Mouse (Mus musculus) liver, embryonic 13.5 days (tissue): Measurements from ENCODE around the gene Lca5. TPM values are rescaled to one million over a fixed set of nuclear protein-coding genes. Genes with fewer than 3 reads are reported as not detected.

ENCODE experiments used
- ATAC-seq: fragments of 200-750 bp; cut with Nextera tagmentation; 2 replicates; pipeline ENCODE4 v1.8.0; 2017; ENCODE audit warnings: low read depth, mild to moderate bottlenecking, moderate number of reproducible peaks, moderate library complexity
- DNase-seq: peaks from one replicate; pipeline ENCODE4 v3.0.0; 2022
- H3K27ac ChIP-seq: fragments of 300-500 bp; sonication (generic); 2 replicates; pipeline ENCODE4 v1.5.1; 2015; ENCODE audit warnings: moderate library complexity, mild to moderate bottlenecking, inconsistent platforms
- H3K27me3 ChIP-seq: fragments of 300-500 bp; sonication (generic); 2 replicates; pipeline ENCODE4 v1.6.1; 2015; ENCODE audit warnings: mild to moderate bottlenecking, inconsistent platforms
- H3K36me3 ChIP-seq: fragments of 300-500 bp; sonication (generic); 2 replicates; pipeline ENCODE4 v1.6.1; 2015; ENCODE audit warnings: mild to moderate bottlenecking, inconsistent platforms
- H3K4me1 ChIP-seq: fragments of 300-500 bp; sonication (generic); replicated peaks from 2 replicates; pipeline ENCODE4 v1.6.1; 2015; ENCODE audit warnings: inconsistent platforms
- H3K4me2 ChIP-seq: fragments of 300-500 bp; sonication (generic); 2 replicates; pipeline ENCODE4 v1.6.1; 2015; ENCODE audit warnings: inconsistent platforms, mild to moderate bottlenecking, moderate library complexity
- H3K4me3 ChIP-seq: fragments of 300-500 bp; sonication (generic); replicated peaks from 2 replicates; pipeline ENCODE4 v1.5.1; 2015; ENCODE audit warnings: mild to moderate bottlenecking, inconsistent platforms
- H3K9ac ChIP-seq: fragments of 300-500 bp; sonication (generic); 2 replicates; pipeline ENCODE4 v1.6.1; 2015; ENCODE audit warnings: mild to moderate bottlenecking, inconsistent platforms
- H3K9me3 ChIP-seq: fragments of 300-500 bp; sonication (generic); replicated peaks from 2 replicates; pipeline ENCODE4 v1.6.1; 2016; ENCODE audit warnings: inconsistent platforms
- WGBS: fragments of 180-500 bp; shearing (Covaris S2); methylation state at CpG from one replicate; pipeline ENCODE4 v1.1.7; 2015; ENCODE audit not compliant: insufficient replicate concordance; 5-methylcytosine and 5-hydroxymethylcytosine counted together
- polyA plus RNA-seq: library from polyadenylated mRNA; unstranded; fragments of >200 nt; fragmentation: Nextera tagmentation; extraction: Ambion mirVana; gene quantifications from 2 replicates; pipeline ENCODE4 v1.2.1, GENCODE M21; 2015

Gene Lca5
- polyA plus RNA-seq, 1 experiment from 2014 or later = 1.2 TPM

DNA sequence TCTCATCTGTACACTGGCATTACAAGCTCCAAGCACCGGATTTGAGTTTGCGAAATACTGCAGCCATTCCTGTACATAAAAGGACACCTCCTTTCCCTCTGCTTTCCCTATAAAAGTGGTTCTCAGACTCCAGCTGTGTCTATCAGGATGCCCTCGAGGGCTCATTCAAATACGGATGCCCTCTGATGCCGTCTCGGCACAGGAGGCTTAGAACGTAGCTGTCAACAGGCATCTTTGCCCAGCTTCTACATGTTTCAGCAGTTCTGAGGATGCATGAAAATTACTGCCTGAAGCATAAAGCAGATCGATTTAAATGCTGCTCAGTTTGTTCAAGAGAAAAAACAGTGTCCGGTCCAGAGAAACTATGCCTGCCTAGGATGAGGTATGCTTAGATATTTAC is 51.4 kb downstream of the Lca5 start:
- Histone ChIP-seq H3K9me3 (no peaks in the 10 kb centered on the region), H3K9ac (no peak overlapping the region), H3K4me2 (no peak overlapping the region), H3K4me1 (no peaks in the 10 kb centered on the region), H3K27me3 (no peaks in the 10 kb centered on the region), H3K4me3 (no peak overlapping the region), H3K36me3 (no peaks in the 10 kb centered on the region), H3K27ac (no peak overlapping the region)
- DNase-seq = no peak
- no peak for ATAC-seq
- 72% methylated on average over 9 of the region's 9 CpGs for WGBS

- WGBS = 64% methylated on average over 5 of the region's 5 CpGs
- no peaks in the 10 kb centered on the region for H3K4me1 ChIP-seq
- H3K27me3 ChIP-seq = no peaks in the 10 kb centered on the region
Measured at GRCm38 (mm10) chr9:83386264-83386855, 54.6 kb downstream of the Lca5 start.

DNA sequence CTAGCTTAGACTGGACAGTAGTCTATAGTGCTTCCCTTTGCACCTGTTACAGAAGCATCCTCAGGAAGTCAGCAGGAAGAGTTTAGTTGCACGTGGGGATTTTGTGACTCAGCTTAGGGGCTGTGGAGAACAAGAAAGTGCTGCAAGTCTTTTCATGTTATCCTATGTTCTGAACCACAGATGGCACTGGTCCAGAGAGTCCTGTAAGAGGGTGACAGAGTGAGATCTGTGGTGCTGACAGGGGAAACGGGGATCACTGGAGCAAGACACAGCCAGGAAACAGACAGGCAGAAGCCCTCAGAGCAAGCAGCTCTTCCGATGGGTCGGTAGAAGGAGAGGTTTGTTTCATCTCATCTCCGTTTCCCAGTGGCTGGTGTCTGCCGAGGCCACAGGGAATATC is 55.6 kb downstream of the Lca5 start:
- Histone ChIP-seq H3K4me2 (no peak overlapping the region), H3K27me3 (no peaks in the 10 kb centered on the region), H3K4me1 (no peaks in the 10 kb centered on the region), H3K9ac (no peak overlapping the region), H3K4me3 (no peak overlapping the region), H3K27ac (no peak overlapping the region), H3K36me3 (no peaks in the 10 kb centered on the region), H3K9me3 (no peaks in the 10 kb centered on the region)
- ATAC-seq (no peak), DNase-seq (no peak)
- WGBS = 50% methylated on average over 6 of the region's 6 CpGs

More at GRCm38 (mm10) chr9:83386264-83386855, 54.6 kb downstream of the Lca5 start:
- Histone ChIP-seq H3K9me3 (no peaks in the 10 kb centered on the region), H3K4me2 (no peak overlapping the region), H3K4me3 (no peak overlapping the region), H3K36me3 (no peaks in the 10 kb centered on the region), H3K27ac (no peak overlapping the region), H3K9ac (no peak overlapping the region)
- ATAC-seq (no peak), DNase-seq (no peak)

DNA sequence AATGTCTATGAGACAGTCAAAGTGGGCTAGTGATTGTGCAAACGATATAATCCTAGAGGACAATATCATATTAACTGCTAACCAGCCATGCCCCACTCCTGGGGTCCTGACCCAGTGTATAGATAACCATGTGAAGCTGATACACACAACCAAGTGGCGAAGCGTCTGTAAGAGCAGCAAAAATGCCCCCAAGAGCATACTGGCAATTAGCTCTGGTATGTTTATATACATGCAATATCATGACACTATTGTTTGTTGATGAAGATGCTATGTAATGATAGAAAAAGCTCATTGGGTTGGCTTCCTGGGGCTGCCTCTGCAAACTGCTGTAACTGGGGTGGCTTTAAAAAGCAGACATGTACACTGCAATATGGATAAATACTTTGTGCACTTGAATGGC is 57.7 kb downstream of the Lca5 start:
- Histone ChIP-seq H3K27me3 (no peaks in the 10 kb centered on the region), H3K9me3 (no peaks in the 10 kb centered on the region), H3K4me1 (no peaks in the 10 kb centered on the region), H3K4me2 (no peak overlapping the region), H3K4me3 (no peak overlapping the region), H3K9ac (no peak overlapping the region), H3K27ac (no peak overlapping the region), H3K36me3 (no peaks in the 10 kb centered on the region)
- no peak for DNase-seq
- 56% methylated on average over 3 of the region's 3 CpGs for WGBS
- ATAC-seq = no peak

DNA sequence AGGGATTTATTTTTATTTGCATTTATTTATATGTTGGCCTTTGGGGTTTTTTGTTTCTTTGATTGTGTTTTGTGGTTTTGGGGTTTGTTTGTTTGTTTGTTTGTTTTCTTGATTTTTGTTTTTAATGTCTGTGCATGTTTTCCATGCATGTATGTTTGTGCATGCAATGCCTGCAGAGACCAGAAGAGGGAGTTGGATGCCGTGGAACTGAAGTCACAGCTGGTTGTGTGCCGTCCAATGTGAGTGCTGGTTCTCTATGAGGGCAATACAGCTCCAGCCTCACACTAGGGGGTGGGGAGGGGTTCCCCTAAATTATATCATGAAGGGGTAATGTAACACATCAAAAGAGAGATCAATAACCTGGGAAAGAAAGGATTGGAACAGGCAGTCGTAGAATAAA is 58.2 kb downstream of the Lca5 start:
- Histone ChIP-seq H3K4me3 (no peak overlapping the region), H3K4me1 (no peaks in the 10 kb centered on the region), H3K9ac (no peak overlapping the region), H3K36me3 (no peaks in the 10 kb centered on the region), H3K27me3 (no peaks in the 10 kb centered on the region), H3K27ac (no peak overlapping the region), H3K4me2 (no peak overlapping the region), H3K9me3 (no peaks in the 10 kb centered on the region)
- WGBS = 25% methylated on average over 3 of the region's 3 CpGs
- ATAC-seq (no peak), DNase-seq (no peak)

- ATAC-seq (no peak), DNase-seq (no peak)
- no peak overlapping the region for H3K27ac ChIP-seq
- H3K4me2 ChIP-seq = no peak overlapping the region
- H3K27me3 ChIP-seq = no peaks in the 10 kb centered on the region
- H3K36me3 ChIP-seq = no peaks in the 10 kb centered on the region
- H3K9ac ChIP-seq = no peak overlapping the region
- H3K4me1 ChIP-seq = no peaks in the 10 kb centered on the region
- no peak overlapping the region for H3K4me3 ChIP-seq
- no peaks in the 10 kb centered on the region for H3K9me3 ChIP-seq
Measured at GRCm38 (mm10) chr9:83381317-83381716, 59.6 kb downstream of the Lca5 start.

GRCm38 (mm10) chr9:83379661-83380060 is 61.3 kb downstream of the Lca5 start:
- Histone ChIP-seq H3K4me3 (no peak overlapping the region), H3K4me2 (no peak overlapping the region), H3K36me3 (no peaks in the 10 kb centered on the region), H3K27me3 (no peaks in the 10 kb centered on the region), H3K9me3 (no peaks in the 10 kb centered on the region), H3K4me1 (0 out of 2 replicates have a peak, but pooled peaks cover 3% of the 10 kb centered on the region), H3K27ac (no peak overlapping the region), H3K9ac (no peak overlapping the region)
- WGBS = 81% methylated on average over 10 of the region's 10 CpGs
- no peak for DNase-seq
- ATAC-seq = no peak

GRCm38 (mm10) chr9:83377132-83377531 is 63.8 kb downstream of the Lca5 start:
- no peak overlapping the region for H3K27ac ChIP-seq
- H3K4me2 ChIP-seq = no peak overlapping the region
- H3K36me3 ChIP-seq = no peaks in the 10 kb centered on the region
- no peaks in the 10 kb centered on the region for H3K27me3 ChIP-seq
- 0 out of 2 replicates have a peak, but pooled peaks cover 3% of the 10 kb centered on the region for H3K4me1 ChIP-seq
- DNase-seq (no peak), ATAC-seq (no peak)
- WGBS = 52% methylated on average over 2 of the region's 2 CpGs
- no peak overlapping the region for H3K9ac ChIP-seq
- H3K4me3 ChIP-seq = no peak overlapping the region
- no peaks in the 10 kb centered on the region for H3K9me3 ChIP-seq

DNA sequence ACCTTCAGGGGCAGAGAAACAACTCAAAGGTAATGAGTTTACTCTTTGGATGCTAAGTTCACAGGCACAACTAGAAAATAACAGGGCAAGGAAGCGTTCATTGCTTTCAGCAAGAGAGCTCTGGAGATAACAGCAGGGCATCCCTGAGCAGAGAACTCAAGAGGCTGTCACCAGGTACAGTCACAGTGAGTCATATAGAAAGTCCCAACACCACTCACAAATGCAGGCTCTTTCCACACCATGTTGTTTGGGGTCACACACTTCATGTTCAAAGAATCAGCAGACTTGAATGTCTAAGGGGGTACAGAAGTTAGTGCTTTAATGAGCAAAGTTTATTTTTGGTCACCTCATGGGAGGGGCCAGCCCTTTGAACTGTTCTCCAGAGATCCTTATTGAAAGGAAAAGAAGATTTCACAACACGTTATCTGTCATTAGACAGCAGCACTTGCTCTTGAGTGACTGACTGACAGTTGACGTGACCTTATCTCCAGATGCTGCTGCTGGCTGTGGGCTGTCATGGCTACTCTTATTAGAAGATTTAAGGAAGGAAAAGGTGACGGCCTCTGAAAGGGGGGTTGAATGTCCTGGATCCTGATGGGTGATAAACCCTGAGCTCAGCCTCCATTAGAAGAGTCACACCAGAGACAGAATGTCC is 65.3 kb downstream of the Lca5 start:
- Histone ChIP-seq H3K27ac (no peak overlapping the region), H3K9me3 (no peaks in the 10 kb centered on the region), H3K4me1 (0 out of 2 replicates have a peak, but pooled peaks cover 3% of the 10 kb centered on the region), H3K27me3 (no peaks in the 10 kb centered on the region), H3K9ac (no peak overlapping the region), H3K4me3 (no peak overlapping the region), H3K4me2 (no peak overlapping the region), H3K36me3 (no peaks in the 10 kb centered on the region)
- peak; percentile 50; the same call in 1 of the 2 replicates for ATAC-seq
- DNase-seq = no peak
- 9% methylated on average over 4 of the region's 4 CpGs for WGBS

GRCm38 (mm10) chr9:83370907-83371306 is 70.0 kb downstream of the Lca5 start:
- Histone ChIP-seq H3K4me2 (no peak overlapping the region), H3K27me3 (no peaks in the 10 kb centered on the region), H3K4me3 (no peak overlapping the region), H3K36me3 (no peaks in the 10 kb centered on the region), H3K9me3 (no peaks in the 10 kb centered on the region), H3K9ac (no peak overlapping the region), H3K4me1 (0 out of 2 replicates have a peak, but pooled peaks cover 3% of the 10 kb centered on the region), H3K27ac (no peak overlapping the region)
- WGBS = 20% methylated on average over 1 of the region's 1 CpGs
- no peak for DNase-seq
- no peak for ATAC-seq

- no peaks in the 10 kb centered on the region for H3K9me3 ChIP-seq
- no peak overlapping the region for H3K4me3 ChIP-seq
- H3K27me3 ChIP-seq = no peaks in the 10 kb centered on the region
- H3K27ac ChIP-seq = no peak overlapping the region
- DNase-seq (no peak), ATAC-seq (no peak)
- WGBS = 72% methylated on average over 1 of the region's 1 CpGs
- H3K9ac ChIP-seq = no peak overlapping the region
- no peak overlapping the region for H3K4me2 ChIP-seq
- H3K4me1 ChIP-seq = no peaks in the 10 kb centered on the region
- H3K36me3 ChIP-seq = no peaks in the 10 kb centered on the region
Measured at GRCm38 (mm10) chr9:83368234-83368633, 72.7 kb downstream of the Lca5 start.

GRCm38 (mm10) chr9:83355802-83356201 is 85.1 kb downstream of the Lca5 start:
- ATAC-seq (no peak), DNase-seq (no peak)
- no peak overlapping the region for H3K27ac ChIP-seq
- H3K4me2 ChIP-seq = no peak overlapping the region
- H3K9ac ChIP-seq = no peak overlapping the region
- WGBS = 72% methylated on average over 4 of the region's 4 CpGs
- no peaks in the 10 kb centered on the region for H3K36me3 ChIP-seq
- H3K4me1 ChIP-seq = no peaks in the 10 kb centered on the region
- no peak overlapping the region for H3K4me3 ChIP-seq
- H3K27me3 ChIP-seq = no peaks in the 10 kb centered on the region
- H3K9me3 ChIP-seq = no peaks in the 10 kb centered on the region
